Mouse (Mus musculus): ENCODE results near the gene Tpmt. TPM values are rescaled to one million over a fixed set of nuclear protein-coding genes. Genes with fewer than 3 reads are reported as not detected.

Gene Tpmt
- total and polyA plus RNA-seq, 2 experiments: 13.9 to 45.4 TPM

GRCm38 (mm10) chr13:47066516-47066915, 22.0 kb upstream of the Tpmt start:
- no peak overlapping the region for H3K4me3 ChIP-seq (ENCODE audit: insufficient read depth, low read depth, low read length)
- no peak overlapping the region for H3K27ac ChIP-seq (replicated peaks; ENCODE audit: insufficient read depth, low read depth, low read length)
- H3K4me1 ChIP-seq (ENCODE audit: control insufficient read depth, insufficient read depth, low read length): peaks cover 4% of the 10 kb centered on the region
- H3K36me3 ChIP-seq (ENCODE audit: control insufficient read depth, insufficient read depth, low read length): peaks cover 27% of the 10 kb centered on the region; the same call in 1 of the 2 replicates
- DNase-seq (ENCODE audit: extremely low read depth, low read depth, low spot score): no peak
- H3K79me2 ChIP-seq (ENCODE audit: control insufficient read depth, insufficient read depth, low read length): no peaks in the 10 kb centered on the region
- no peak for TF ChIP-seq CTCF (IDR thresholded peaks at IDR 0.05; ENCODE audit: low read depth, low read length)
- 97% methylated on average over 10 of the region's 10 CpGs for WGBS
- H3K9ac ChIP-seq (ENCODE audit: low read depth, low read length): no peak overlapping the region
- no peaks in the 10 kb centered on the region for H3K27me3 ChIP-seq (ENCODE audit: control insufficient read depth, insufficient read depth, low read length)

- no peak overlapping the region for H3K27ac ChIP-seq (replicated peaks; ENCODE audit: insufficient read depth, low read depth, low read length)
- no peaks in the 10 kb centered on the region for H3K79me2 ChIP-seq (ENCODE audit: control insufficient read depth, insufficient read depth, low read length)
- H3K27me3 ChIP-seq (ENCODE audit: control insufficient read depth, insufficient read depth, low read length): no peaks in the 10 kb centered on the region
- H3K4me1 ChIP-seq (ENCODE audit: control insufficient read depth, insufficient read depth, low read length): peaks cover 4% of the 10 kb centered on the region
- no peak overlapping the region for H3K9ac ChIP-seq (ENCODE audit: low read depth, low read length)
- WGBS: 85% methylated on average over 15 of the region's 15 CpGs
- no peak overlapping the region for H3K4me3 ChIP-seq (ENCODE audit: insufficient read depth, low read depth, low read length)
- H3K36me3 ChIP-seq (ENCODE audit: control insufficient read depth, insufficient read depth, low read length): peaks cover 29% of the 10 kb centered on the region
- DNase-seq (ENCODE audit: extremely low read depth, low read depth, low spot score): no peak
- no peak for TF ChIP-seq POLR2A (IDR thresholded peaks at IDR 0.05; ENCODE audit: extremely low read depth, insufficient read depth, low read length)
- TF ChIP-seq CTCF (IDR thresholded peaks at IDR 0.05; ENCODE audit: low read depth, low read length): no peak
These were observed 19.6 kb upstream of the Tpmt start for GRCm38 (mm10) chr13:47063985-47064760.

- H3K27ac ChIP-seq (replicated peaks; ENCODE audit: insufficient read depth, low read depth, low read length): no peak overlapping the region
- no peaks in the 10 kb centered on the region for H3K27me3 ChIP-seq (ENCODE audit: control insufficient read depth, insufficient read depth, low read length)
- TF ChIP-seq CTCF (IDR thresholded peaks at IDR 0.05; ENCODE audit: low read depth, low read length) (no peak), POLR2A (IDR thresholded peaks at IDR 0.05; ENCODE audit: extremely low read depth, insufficient read depth, low read length) (no peak)
- peaks cover 4% of the 10 kb centered on the region for H3K4me1 ChIP-seq (ENCODE audit: control insufficient read depth, insufficient read depth, low read length)
- DNase-seq (ENCODE audit: extremely low read depth, low read depth, low spot score): no peak
- 98% methylated on average over 17 of the region's 17 CpGs for WGBS
- H3K79me2 ChIP-seq (ENCODE audit: control insufficient read depth, insufficient read depth, low read length): no peaks in the 10 kb centered on the region
- H3K4me3 ChIP-seq (ENCODE audit: insufficient read depth, low read depth, low read length): no peak overlapping the region
- H3K36me3 ChIP-seq (ENCODE audit: control insufficient read depth, insufficient read depth, low read length): peaks cover 29% of the 10 kb centered on the region
- H3K9ac ChIP-seq (ENCODE audit: low read depth, low read length): no peak overlapping the region
These were observed 18.2 kb upstream of the Tpmt start for GRCm38 (mm10) chr13:47062756-47063155.

GRCm38 (mm10) chr13:47056781-47057180, 12.2 kb upstream of the Tpmt start:
- TF ChIP-seq CTCF (IDR thresholded peaks at IDR 0.05; ENCODE audit: low read depth, low read length): no peak
- no peak for TF ChIP-seq POLR2A (IDR thresholded peaks at IDR 0.05; ENCODE audit: extremely low read depth, insufficient read depth, low read length)
- Histone ChIP-seq H3K4me3 (ENCODE audit: insufficient read depth, low read depth, low read length) (no peak overlapping the region), H3K27me3 (ENCODE audit: control insufficient read depth, insufficient read depth, low read length) (no peaks in the 10 kb centered on the region), H3K9ac (ENCODE audit: low read depth, low read length) (no peak overlapping the region), H3K79me2 (ENCODE audit: control insufficient read depth, insufficient read depth, low read length) (no peaks in the 10 kb centered on the region), H3K27ac (replicated peaks; ENCODE audit: insufficient read depth, low read depth, low read length) (no peak overlapping the region), H3K36me3 (ENCODE audit: control insufficient read depth, insufficient read depth, low read length) (peaks cover 29% of the 10 kb centered on the region), H3K4me1 (ENCODE audit: control insufficient read depth, insufficient read depth, low read length) (peaks cover 2% of the 10 kb centered on the region; the same call in 1 of the 2 replicates)
- WGBS: 90% methylated on average over 5 of the region's 5 CpGs
- no peak for DNase-seq (ENCODE audit: extremely low read depth, low read depth, low spot score)

- TF ChIP-seq POLR2A (IDR thresholded peaks at IDR 0.05; ENCODE audit: extremely low read depth, insufficient read depth, low read length) (no peak), CTCF (IDR thresholded peaks at IDR 0.05; ENCODE audit: low read depth, low read length) (no peak)
- 93% methylated on average over 11 of the region's 11 CpGs for WGBS
These were observed 11.6 kb upstream of the Tpmt start for GRCm38 (mm10) chr13:47056126-47056525.

GRCm38 (mm10) chr13:47053971-47054370, 9.4 kb upstream of the Tpmt start:
- WGBS: 94% methylated on average over 10 of the region's 10 CpGs
- no peaks in the 10 kb centered on the region for H3K27me3 ChIP-seq (ENCODE audit: control insufficient read depth, insufficient read depth, low read length)
- DNase-seq (ENCODE audit: extremely low read depth, low read depth, low spot score): no peak
- no peak overlapping the region for H3K27ac ChIP-seq (replicated peaks; ENCODE audit: insufficient read depth, low read depth, low read length)
- H3K36me3 ChIP-seq (ENCODE audit: control insufficient read depth, insufficient read depth, low read length): peaks cover 28% of the 10 kb centered on the region
- no peak for TF ChIP-seq CTCF (IDR thresholded peaks at IDR 0.05; ENCODE audit: low read depth, low read length)
- TF ChIP-seq POLR2A (IDR thresholded peaks at IDR 0.05; ENCODE audit: extremely low read depth, insufficient read depth, low read length): no peak
- peaks cover 5% of the 10 kb centered on the region for H3K4me1 ChIP-seq (ENCODE audit: control insufficient read depth, insufficient read depth, low read length)
- no peaks in the 10 kb centered on the region for H3K79me2 ChIP-seq (ENCODE audit: control insufficient read depth, insufficient read depth, low read length)
- H3K9ac ChIP-seq (ENCODE audit: low read depth, low read length): no peak overlapping the region
- H3K4me3 ChIP-seq (ENCODE audit: insufficient read depth, low read depth, low read length): no peak overlapping the region

More at GRCm38 (mm10) chr13:47056126-47056525, 11.6 kb upstream of the Tpmt start:
- no peaks in the 10 kb centered on the region for H3K79me2 ChIP-seq (ENCODE audit: control insufficient read depth, insufficient read depth, low read length)
- no peak for DNase-seq (ENCODE audit: extremely low read depth, low read depth, low spot score)
- no peaks in the 10 kb centered on the region for H3K27me3 ChIP-seq (ENCODE audit: control insufficient read depth, insufficient read depth, low read length)
- no peak overlapping the region for H3K9ac ChIP-seq (ENCODE audit: low read depth, low read length)
- H3K4me3 ChIP-seq (ENCODE audit: insufficient read depth, low read depth, low read length): no peak overlapping the region
- no peaks in the 10 kb centered on the region for H3K4me1 ChIP-seq (ENCODE audit: control insufficient read depth, insufficient read depth, low read length)
- H3K36me3 ChIP-seq (ENCODE audit: control insufficient read depth, insufficient read depth, low read length): peaks cover 29% of the 10 kb centered on the region
- no peak overlapping the region for H3K27ac ChIP-seq (replicated peaks; ENCODE audit: insufficient read depth, low read depth, low read length)
